Mouse (Mus musculus) thymus, adult 2 months (tissue): ENCODE measurements around the gene A730049H05Rik. TPM values are rescaled to one million over a fixed set of nuclear protein-coding genes. Genes with fewer than 3 reads are reported as not detected.

Experiments used
- DNase-seq: peaks from one replicate; pipeline ENCODE4 v3.0.0; 2021
- H3K27ac ChIP-seq: fragments of 200-500 bp; 2 replicates; pipeline ENCODE4 v1.5.1; 2012; ENCODE audit warnings: low read length, control low read depth; ENCODE audit not compliant: control insufficient read depth, insufficient read depth
- H3K27me3 ChIP-seq: fragments of 200-500 bp; 2 replicates; pipeline ENCODE4 v1.6.1; 2012; ENCODE audit warnings: mild to moderate bottlenecking, low read length, moderate library complexity, mixed read lengths; ENCODE audit not compliant: control insufficient read depth, insufficient read depth
- H3K36me3 ChIP-seq: fragments of 200-500 bp; 2 replicates; pipeline ENCODE4 v1.6.1; 2012; ENCODE audit warnings: mild to moderate bottlenecking, low read length, moderate library complexity; ENCODE audit not compliant: control insufficient read depth, insufficient read depth
- H3K4me1 ChIP-seq: fragments of 200-500 bp; replicated peaks from 2 replicates; pipeline ENCODE4 v1.6.1; 2012; ENCODE audit warnings: low read length; ENCODE audit not compliant: control insufficient read depth, insufficient read depth
- H3K4me3 ChIP-seq: fragments of 200-500 bp; 2 replicates; pipeline ENCODE4 v1.5.1; 2012; ENCODE audit warnings: mild to moderate bottlenecking, low read length, control low read depth, moderate library complexity; ENCODE audit not compliant: control insufficient read depth, insufficient read depth
- CTCF ChIP-seq: fragments of 200-500 bp; IDR thresholded peaks from 2 replicates; pipeline ENCODE4 v1.5.1; 2012; ENCODE audit warnings: mild to moderate bottlenecking, control low read depth, low read length, moderate library complexity, borderline replicate concordance; ENCODE audit not compliant: control insufficient read depth, poor library complexity, insufficient read depth; ENCODE audit errors: extremely low read depth
- POLR2A ChIP-seq: fragments of 200-500 bp; IDR thresholded peaks from 2 replicates; pipeline ENCODE4 v1.6.1; 2012; ENCODE audit warnings: mild to moderate bottlenecking, low read length, control low read depth, moderate library complexity; ENCODE audit not compliant: control insufficient read depth, poor library complexity, insufficient read depth; ENCODE audit errors: extremely low read depth
- WGBS: fragments of 180-500 bp; shearing (Covaris S2); methylation state at CpG from one replicate; pipeline ENCODE4 v1.1.7; 2018; 5-methylcytosine and 5-hydroxymethylcytosine counted together
- polyA plus RNA-seq: library from polyadenylated mRNA; depleted of rRNA; stranded (reverse); fragments of >200 nt; gene quantifications from 2 replicates; pipeline ENCODE4 v1.2.3, GENCODE M21; 2012; rRNA removed

The A730049H05Rik gene
- polyA plus RNA-seq, 1 experiment, result 0.07 TPM

GRCm38 (mm10) chr6:92883131-92883900 lies 67.0 kb downstream of the A730049H05Rik start:
- WGBS, result 91% methylated on average over 9 of the region's 9 CpGs
- Histone ChIP-seq H3K27ac (no peak overlapping the region), H3K27me3 (no peaks in the 10 kb centered on the region), H3K36me3 (no peaks in the 10 kb centered on the region), H3K4me1 (no peaks in the 10 kb centered on the region), H3K4me3 (no peak overlapping the region)
- DNase-seq, result no peak
- no peak for TF ChIP-seq POLR2A
- no peak for TF ChIP-seq CTCF

GRCm38 (mm10) chr6:92891535-92891934 lies 75.3 kb downstream of the A730049H05Rik start:
- Histone ChIP-seq H3K4me3 (no peak overlapping the region), H3K4me1 (no peaks in the 10 kb centered on the region), H3K27ac (no peak overlapping the region), H3K36me3 (no peaks in the 10 kb centered on the region), H3K27me3 (no peaks in the 10 kb centered on the region)
- no peak for TF ChIP-seq CTCF
- TF ChIP-seq POLR2A, result no peak
- no peak for DNase-seq
- 96% methylated on average over 1 of the region's 1 CpGs for WGBS

Other genes starting within 250 kb of the A730049H05Rik start
- 0.47 and 0.50 TPM in 2 replicates for gene Prickle2, start 110.3 kb upstream of the A730049H05Rik start, polyA plus RNA-seq
- gene Gm15737, start 52.9 kb downstream of the A730049H05Rik start, polyA plus RNA-seq, result not detected in 2 replicates
- 4.5 and 4.7 TPM in 2 replicates for gene Adamts9, start 127.0 kb downstream of the A730049H05Rik start, polyA plus RNA-seq